Mouse (Mus musculus): ENCODE measurements around the gene Wfdc8.

DNA sequence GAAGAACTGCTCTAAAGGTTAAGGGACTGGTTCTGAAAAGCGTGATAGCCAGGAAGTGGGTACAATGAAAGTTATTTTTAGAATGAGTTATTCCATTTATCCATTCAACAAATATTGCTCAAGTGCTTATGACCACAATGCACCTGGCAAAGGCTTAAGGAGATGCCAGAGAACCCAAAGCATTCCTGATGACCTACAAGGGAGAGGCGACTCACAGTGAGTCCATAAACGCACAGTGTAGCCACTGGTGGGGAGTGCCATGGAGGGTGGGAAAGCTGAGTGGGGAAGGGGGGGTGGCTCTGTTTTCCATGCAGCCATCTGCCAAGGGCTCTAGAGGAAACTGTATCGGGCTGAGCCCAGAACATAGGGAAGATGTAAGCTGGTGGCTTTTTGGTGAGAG lies 64.1 kb downstream of the Wfdc8 start:
- TF ChIP-seq EP300 (IDR thresholded peaks at IDR 0.05; ENCODE audit: insufficient read depth, low read depth, low read length): no peak
- TF ChIP-seq CTCF (IDR thresholded peaks at IDR 0.05; ENCODE audit: low read depth, low read length): no peak
- no peak for TF ChIP-seq POLR2A (IDR thresholded peaks at IDR 0.05; ENCODE audit: insufficient read depth, low read length)

All from ES-Bruce4 (cell line).